Mouse (Mus musculus) kidney, adult 11 months (tissue): ENCODE results near the gene Npas2.

Source experiments
- DNase-seq: peaks from one replicate; pipeline ENCODE4 v3.0.0; 2022

The Npas2 gene

GRCm38 (mm10) chr1:39192997-39193861, at the start of gene Npas2:
TSS of gene Npas2 (plus strand) at chr1:39193731.
- no peak for DNase-seq

GRCm38 (mm10) chr1:39156778-39157177, 36.8 kb upstream of the Npas2 start:
- no peak for DNase-seq

- no peak for DNase-seq
Observed at GRCm38 (mm10) chr1:39160167-39160566, 33.4 kb upstream of the Npas2 start.

- no peak for DNase-seq
Observed at GRCm38 (mm10) chr1:39163077-39163476, 30.5 kb upstream of the Npas2 start.

GRCm38 (mm10) chr1:39176690-39177089, 16.8 kb upstream of the Npas2 start:
- DNase-seq: peak; percentile 44

GRCm38 (mm10) chr1:39177211-39177610, 16.3 kb upstream of the Npas2 start:
- DNase-seq: no peak

GRCm38 (mm10) chr1:39179806-39180205, 13.7 kb upstream of the Npas2 start:
- DNase-seq: no peak

GRCm38 (mm10) chr1:39180517-39180916, 13.0 kb upstream of the Npas2 start:
- DNase-seq: no peak

GRCm38 (mm10) chr1:39181901-39182300, 11.6 kb upstream of the Npas2 start:
- peak; percentile 29 for DNase-seq

- DNase-seq: no peak
Observed at GRCm38 (mm10) chr1:39185833-39186232, 7.7 kb upstream of the Npas2 start.

GRCm38 (mm10) chr1:39186711-39187437, 6.7 kb upstream of the Npas2 start:
- peak; percentile 74 for DNase-seq

- DNase-seq: no peak
Observed at GRCm38 (mm10) chr1:39191122-39191521, 2.4 kb upstream of the Npas2 start.

GRCm38 (mm10) chr1:39192460-39192996, 1.0 kb upstream of the Npas2 start:
- peak; percentile 80 for DNase-seq

- DNase-seq: no peak
Observed at GRCm38 (mm10) chr1:39193862-39194675, 538 bp downstream of the Npas2 start.

GRCm38 (mm10) chr1:39194959-39195358, 1.4 kb downstream of the Npas2 start:
- no peak for DNase-seq

- DNase-seq: no peak
Observed at GRCm38 (mm10) chr1:39196126-39196525, 2.6 kb downstream of the Npas2 start.

GRCm38 (mm10) chr1:39196676-39197375, 3.3 kb downstream of the Npas2 start:
- DNase-seq: no peak

- no peak for DNase-seq
Observed at GRCm38 (mm10) chr1:39205021-39205420, 11.5 kb downstream of the Npas2 start.

- DNase-seq: no peak
Observed at GRCm38 (mm10) chr1:39205697-39206096, 12.2 kb downstream of the Npas2 start.

GRCm38 (mm10) chr1:39206942-39207341, 13.4 kb downstream of the Npas2 start:
- DNase-seq: no peak

- DNase-seq: no peak
Observed at GRCm38 (mm10) chr1:39210928-39211327, 17.4 kb downstream of the Npas2 start.

GRCm38 (mm10) chr1:39212982-39213381, 19.5 kb downstream of the Npas2 start:
- DNase-seq: no peak
